Mouse (Mus musculus): ENCODE measurements at regions not wholly inside any gene's neighbourhood (a gene's known extent, or its start where the extent isn't known, plus 50 kb on each side); places are given as distances from the start of the nearest gene placed in this dataset.
A peak's percentile ranks its signal among the peaks of the same experiment; 100 is the strongest.

GRCm38 (mm10) chr8:86969051-86969450 lies 84.0 kb upstream of the N4bp1 start:
- DNase-seq: no peak

GRCm38 (mm10) chr8:86967891-86968311 lies 82.8 kb upstream of the N4bp1 start:
- DNase-seq: peak; percentile 55

- DNase-seq: no peak
Observed at GRCm38 (mm10) chr8:86961218-86962195, 76.4 kb upstream of the N4bp1 start.
